Mouse (Mus musculus) 416B (cell line): ENCODE measurements around the gene Abcc4.

Experiments used
- DNase-seq: peaks from one replicate; pipeline ENCODE4 v3.0.0; 2011; ENCODE audit warnings: low read depth

The Abcc4 gene

DNA sequence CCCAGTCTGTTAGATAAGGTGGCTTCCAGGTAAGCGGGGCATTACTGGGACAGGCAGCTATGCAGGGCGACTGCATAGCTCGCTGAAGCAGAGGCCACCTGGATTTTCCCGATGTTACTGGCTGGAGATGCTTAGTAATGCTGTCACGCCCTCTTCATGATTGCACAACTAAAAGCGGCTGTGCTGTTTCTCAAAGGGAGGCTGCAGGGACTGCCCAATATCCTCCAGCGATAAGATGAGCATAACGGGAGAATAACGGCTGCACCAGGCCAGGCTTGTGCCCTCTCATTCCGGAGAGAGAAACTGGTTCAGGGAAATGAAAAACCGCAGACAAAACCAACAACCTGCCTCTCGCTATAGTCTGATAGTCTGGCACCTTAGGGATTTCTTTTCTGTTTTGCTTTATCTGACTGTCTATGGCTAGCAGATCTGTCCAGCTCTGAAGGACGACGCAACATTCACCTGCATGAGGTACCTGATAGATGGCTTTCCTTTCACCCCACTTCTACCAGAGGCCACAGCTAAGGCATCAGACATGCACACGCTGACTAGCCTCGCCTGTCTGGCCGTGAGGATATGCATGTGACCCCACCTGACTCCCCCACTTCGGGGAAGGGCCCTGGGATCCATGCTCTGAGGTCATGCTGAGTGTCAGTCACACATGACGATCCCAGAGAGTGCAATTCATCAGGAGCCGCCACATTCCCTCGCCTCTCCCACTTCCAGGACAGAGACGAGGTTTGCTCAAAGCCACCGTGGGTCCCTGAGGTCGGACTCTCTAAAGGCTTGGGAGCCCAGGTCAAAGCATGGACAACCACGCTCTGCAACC, 67.4 kb downstream of the Abcc4 start:
- DNase-seq, result peak; percentile 81

DNA sequence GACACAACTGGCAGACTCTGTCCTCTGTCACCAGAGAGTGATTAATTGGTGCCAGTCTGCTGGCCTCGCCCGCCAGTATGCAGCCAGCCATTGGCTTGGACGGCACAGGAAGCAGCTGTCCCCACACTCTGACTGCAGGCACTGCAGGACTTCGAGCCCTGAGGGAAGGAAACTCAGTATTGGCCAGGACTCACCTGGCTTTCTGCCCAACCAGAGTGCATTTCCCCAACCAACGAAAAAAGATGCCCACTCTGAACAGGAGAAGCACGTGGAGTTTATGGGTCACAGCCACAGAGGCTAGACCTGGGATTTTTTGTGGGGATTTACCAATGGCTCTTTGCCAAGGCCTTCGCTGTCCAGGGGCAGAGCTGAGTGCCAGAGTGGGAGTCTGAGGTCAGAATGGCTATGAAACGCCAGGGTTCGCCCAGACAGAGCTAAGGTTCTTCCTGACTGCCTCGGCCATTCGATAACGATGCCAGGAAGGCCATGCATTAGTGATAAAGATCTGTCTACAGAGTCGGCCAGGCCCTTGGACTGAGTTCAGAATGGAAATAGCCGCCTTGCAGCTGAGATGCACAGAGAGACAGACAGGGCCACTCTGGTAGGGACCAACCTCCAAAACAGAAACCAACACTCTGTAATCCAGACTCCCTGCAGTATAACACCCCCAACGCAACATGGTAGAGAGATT, 70.4 kb downstream of the Abcc4 start:
- peak; percentile 95 for DNase-seq

GRCm38 (mm10) chr14:118629649-118630048, 76.4 kb downstream of the Abcc4 start:
- no peak for DNase-seq

DNA sequence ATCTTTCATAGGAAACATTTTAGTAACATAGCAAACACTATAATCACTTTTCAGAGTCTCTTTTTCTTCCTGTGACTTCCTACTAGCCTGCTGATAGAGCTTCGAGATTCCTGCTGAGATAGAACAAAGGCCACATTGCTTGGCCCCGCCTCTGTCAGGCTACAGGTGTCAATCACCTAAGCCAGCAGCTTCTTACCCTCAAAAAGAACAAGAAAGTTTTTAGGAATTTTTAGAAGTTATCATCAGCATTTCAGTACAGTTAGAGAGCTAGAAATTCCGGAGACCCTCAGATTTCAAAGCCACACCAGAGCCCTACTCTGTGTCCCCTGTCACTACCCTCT, 84.6 kb downstream of the Abcc4 start:
- no peak for DNase-seq

DNA sequence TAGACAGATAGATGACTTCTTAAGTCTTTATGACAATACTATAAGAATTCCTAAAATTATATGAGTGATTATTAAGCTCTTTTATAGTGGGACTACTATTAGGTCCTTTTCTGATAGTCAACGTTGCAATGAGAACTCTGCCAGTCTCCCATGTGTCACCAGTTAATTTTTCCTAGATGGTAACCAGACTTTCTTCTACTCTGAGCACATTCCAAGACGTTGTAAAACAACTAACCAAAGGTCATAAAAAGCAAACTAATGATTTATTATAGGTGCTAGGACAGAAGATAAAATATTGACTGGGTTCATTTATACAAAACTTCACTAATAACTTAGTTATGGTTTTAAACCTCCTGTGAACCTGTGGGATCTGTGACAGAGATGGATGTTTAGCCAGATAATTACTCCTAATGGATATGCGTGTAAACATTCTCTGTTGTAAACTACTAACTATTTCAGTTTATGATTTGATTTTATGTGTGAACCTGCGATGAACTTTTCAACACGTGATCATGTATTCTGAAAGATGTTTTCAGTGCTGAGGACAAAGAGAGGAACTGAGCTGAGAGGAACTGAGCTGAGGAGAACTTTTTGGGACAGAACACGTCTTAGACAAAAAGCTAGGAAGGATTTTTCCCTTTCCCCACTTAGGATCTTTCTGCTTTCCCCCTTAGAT, 85.1 kb downstream of the Abcc4 start:
- DNase-seq, result no peak

DNA sequence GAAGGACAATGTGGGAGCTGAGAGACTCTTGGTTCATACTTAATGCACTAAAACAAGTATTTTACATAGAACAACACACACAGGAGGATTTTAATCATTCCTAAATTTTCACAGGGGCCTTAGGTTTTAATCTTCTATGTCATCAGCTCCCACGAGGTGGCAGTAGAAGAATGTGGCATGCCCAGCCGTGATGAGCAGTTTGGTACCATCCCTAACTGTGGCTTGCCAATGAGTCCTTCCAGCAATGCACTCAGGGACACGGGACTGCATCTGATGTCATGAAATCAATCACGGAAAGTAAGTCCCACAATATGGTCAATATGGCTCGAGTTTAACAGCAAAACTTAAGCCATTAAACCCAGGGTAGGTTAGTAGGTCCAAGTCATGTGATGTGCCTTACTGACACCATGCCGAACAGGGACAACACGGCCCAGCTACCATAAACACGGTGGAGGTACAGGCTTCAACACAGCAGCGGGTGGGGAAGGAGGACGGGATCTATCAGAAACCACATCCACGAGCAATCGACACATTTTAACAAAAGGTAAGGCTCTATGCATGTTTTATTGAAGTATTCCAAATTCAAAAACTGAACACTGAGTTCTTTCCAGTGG, 89.2 kb downstream of the Abcc4 start:
- peak; percentile 65 for DNase-seq

DNA sequence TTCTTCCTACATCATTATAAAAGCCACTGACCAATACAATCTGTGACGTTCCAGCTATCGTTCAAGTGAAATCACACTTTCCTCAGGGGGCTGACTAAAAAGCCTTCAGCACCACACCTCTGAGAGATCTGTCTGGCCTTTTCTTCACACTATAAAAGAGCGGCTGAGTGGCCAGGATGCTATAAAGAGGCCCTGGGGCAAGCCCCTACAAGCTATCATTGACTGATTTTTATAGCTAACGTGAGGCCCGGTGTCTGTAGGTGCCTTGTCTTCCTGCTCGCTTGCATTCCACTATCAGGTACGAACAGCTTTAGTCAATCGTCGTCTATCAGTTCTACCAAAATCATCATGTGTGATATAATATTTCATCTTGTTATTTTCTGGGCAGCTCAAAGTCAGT, 92.3 kb downstream of the Abcc4 start:
- DNase-seq, result no peak

DNA sequence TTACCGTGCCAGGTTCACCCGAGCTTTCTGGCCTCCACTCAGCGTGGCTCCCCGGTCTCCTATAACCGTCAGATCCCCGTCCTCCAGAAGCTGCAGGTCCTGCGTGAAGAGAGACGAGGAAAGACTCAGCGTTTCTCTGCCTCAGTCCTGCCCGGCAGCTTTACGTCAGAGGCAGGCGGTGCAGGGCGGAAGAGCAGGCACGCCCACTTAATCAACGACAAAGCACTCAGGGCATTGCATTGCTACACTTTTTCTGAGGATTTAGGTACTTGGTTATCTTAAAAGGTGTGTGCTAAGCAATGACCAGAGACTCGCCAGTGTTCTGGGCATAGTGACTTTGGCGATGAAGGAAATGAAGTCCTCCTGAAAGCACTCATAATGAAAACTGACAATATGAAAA, 94.3 kb downstream of the Abcc4 start:
- DNase-seq, result no peak

GRCm38 (mm10) chr14:118610786-118611185, 95.2 kb downstream of the Abcc4 start:
- no peak for DNase-seq

- no peak for DNase-seq
Observed at GRCm38 (mm10) chr14:118608816-118609465, 97.1 kb downstream of the Abcc4 start.

- DNase-seq, result no peak
Observed at GRCm38 (mm10) chr14:118608317-118608716, 97.7 kb downstream of the Abcc4 start.

GRCm38 (mm10) chr14:118606476-118606875, 99.5 kb downstream of the Abcc4 start:
- no peak for DNase-seq

DNA sequence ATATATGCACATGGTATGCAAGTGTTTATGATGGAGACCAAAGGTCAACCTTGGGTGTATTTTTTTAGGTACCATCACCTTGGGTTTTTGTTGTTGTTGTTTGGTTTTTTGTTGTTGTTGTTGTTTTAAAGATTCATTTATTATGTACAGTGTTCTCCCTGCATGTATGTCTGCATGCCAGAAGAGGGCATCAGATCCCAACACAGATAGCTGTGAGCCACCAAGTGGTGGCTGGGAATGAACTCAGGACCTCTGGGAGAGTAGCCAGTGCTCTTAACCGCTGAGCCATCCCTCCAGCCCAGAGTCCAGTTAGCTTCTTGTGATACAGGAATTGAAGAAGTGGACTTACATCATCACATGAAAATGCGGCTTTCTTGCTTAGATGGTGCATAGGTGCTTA, 101.1 kb downstream of the Abcc4 start:
- DNase-seq, result peak; percentile 34

- DNase-seq, result no peak
Observed at GRCm38 (mm10) chr14:118602031-118602430, 104.0 kb downstream of the Abcc4 start.

DNA sequence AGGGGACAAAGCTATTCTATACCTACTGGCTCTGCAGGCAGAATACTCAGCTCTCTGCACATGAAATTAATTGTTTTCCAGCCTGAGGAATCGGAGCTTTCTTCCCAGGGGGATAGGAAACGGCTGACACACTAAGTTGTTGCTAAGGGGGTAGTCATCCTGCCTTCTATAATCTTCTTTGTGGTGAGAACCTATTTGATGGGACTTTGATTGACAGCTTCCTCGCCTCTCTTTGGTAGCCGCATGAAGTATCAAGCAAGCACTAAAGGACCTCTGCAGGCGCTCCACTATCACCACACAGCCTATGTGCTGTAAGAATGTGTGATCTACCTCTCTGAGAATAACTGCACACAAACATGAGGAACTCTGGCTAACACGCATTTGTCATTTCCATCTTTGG, 105.3 kb downstream of the Abcc4 start:
- no peak for DNase-seq

DNA sequence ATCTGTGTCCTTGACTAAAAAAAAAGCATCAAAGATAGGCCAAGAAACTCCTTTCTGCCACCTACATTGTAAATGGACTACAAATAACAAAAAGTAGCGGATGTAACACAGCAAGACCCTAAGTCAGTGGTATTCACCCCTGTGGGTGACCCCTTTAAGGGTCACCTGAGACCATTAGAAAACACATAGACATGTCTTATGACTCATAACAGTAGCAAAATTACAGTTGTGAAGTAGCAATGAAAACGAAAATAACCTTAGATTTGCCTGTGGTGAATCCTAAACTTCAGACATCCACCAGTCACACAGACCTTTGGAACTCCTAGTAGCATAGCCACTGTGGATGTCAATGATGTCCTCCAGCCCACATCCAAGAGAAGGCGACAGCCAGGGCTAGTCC, 107.3 kb downstream of the Abcc4 start:
- DNase-seq, result no peak

- DNase-seq, result peak; percentile 79
Observed at GRCm38 (mm10) chr14:118594463-118594862, 111.6 kb downstream of the Abcc4 start.

- peak; percentile 52 for DNase-seq
Observed at GRCm38 (mm10) chr14:118591477-118592403, 114.3 kb downstream of the Abcc4 start.

DNA sequence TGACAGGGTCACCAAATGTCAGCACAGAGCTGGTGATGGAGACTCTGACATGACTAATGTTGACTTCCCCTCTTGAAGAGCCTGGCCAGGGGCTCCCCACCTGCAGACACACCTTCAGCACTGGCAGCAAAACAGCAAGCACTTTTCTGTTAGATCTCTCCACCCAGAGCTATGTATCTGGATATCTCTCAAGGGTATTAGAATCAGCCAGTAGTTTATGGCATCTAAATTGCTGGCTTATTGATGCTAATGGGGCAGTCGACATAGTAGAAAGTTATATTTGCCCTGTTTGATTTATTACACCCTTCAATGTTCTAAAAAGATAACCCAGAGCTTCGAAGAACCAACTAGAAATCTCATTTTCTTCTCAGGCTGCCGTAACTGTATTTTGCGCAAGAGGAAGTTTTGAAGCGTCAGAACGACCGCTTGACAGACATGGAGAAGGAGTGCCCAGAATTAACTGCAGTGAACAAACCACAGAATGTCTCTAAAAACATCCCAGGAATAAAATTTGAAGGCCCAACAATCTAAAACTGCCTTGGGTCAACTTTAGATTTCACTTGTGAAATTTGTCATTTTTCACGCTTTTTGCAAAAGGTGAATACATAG, 123.6 kb downstream of the Abcc4 start:
- peak; percentile 61 for DNase-seq

DNA sequence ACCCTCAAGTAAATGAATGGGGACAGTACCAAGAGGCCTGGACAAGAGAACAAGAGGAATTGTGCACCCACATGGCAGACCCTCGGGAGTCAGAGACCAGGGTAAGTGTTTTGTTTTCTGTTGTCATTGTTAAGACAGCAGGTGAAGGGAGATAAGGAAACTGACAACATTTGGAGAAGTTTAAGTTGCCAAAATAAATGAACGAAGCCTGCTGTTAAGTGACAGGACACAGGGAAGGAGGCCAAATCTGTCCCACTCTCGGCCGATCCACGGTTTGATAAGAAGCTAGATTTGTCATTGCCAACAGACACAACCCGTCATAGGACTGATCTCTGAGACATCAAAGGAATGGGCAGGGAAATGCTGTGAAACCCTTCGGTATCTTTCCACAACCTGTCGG, 124.3 kb downstream of the Abcc4 start:
- no peak for DNase-seq
